Mouse (Mus musculus) embryonic fibroblast, embryonic 13.5 days (primary cell): ENCODE measurements around the gene Zfp213.

Experiments
- CTCF ChIP-seq: IDR thresholded peaks from 2 replicates; pipeline ENCODE4 v1.5.1; 2011; ENCODE audit warnings: mild to moderate bottlenecking, control low read depth, low read length, moderate library complexity, borderline replicate concordance; ENCODE audit not compliant: insufficient read depth
- POLR2A ChIP-seq: IDR thresholded peaks from 2 replicates; pipeline ENCODE4 v1.6.1; 2011; ENCODE audit warnings: low read depth, mild to moderate bottlenecking, control low read depth, low read length, moderate library complexity

- TF ChIP-seq POLR2A (no peak), CTCF (no peak)
These were observed 38.0 kb upstream of the Zfp213 start for GRCm38 (mm10) chr17:23601836-23602585.
